Comparison of ENCODE assay signal across 9 mouse cellular contexts in the genomic region with DNA sequence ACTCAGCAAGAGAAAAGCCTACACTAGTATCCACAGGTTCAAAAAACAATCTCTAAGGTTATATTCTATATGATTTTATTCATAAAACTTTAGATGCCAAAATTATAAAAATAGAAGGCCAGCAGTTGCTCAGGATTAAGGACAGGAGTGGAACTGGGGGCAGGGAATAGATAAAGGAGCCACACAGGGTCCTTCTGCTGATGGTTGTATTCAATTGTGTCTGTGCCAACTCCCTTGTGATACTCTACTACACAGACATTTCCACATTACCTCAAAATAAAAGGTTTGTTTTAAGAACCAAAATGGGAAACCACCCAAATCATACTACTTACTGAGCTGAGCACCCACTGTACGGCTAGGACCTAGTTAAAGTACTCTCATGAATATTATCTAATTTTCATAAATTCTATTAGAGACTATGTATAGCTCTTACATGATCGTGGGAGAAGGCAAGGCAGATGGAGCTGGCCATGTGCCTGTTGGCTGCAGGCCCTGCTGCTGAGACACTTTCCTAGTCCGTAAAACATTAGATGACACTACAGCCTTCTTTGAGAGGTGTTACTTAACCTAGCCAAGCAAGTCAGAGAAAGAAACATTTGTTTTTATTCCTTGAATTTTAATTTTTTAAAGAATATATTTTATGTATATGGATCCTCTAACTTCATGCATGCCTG. TPM values are rescaled to one million over a fixed set of nuclear protein-coding genes. Genes with fewer than 3 reads are reported as not detected.
DNase-seq lines count a peak whose midpoint lies in the region; ATAC-seq lines count a peak whose summit lies in the region.
"Had no signal": no experiment of that assay in that cellular context is flagged by ENCODE, and none has a peak within 500 bp of the region (broad histone marks: within the 10 kb centered on the region; RNA-seq: fewer than 3 reads in every experiment).

No protein-coding gene starts in this region.

- H3K9me3 ChIP-seq in forebrain, embryonic 13.5 days (replicated peaks), result no peaks in the 10 kb centered on the region
- H3K9me3 ChIP-seq in forebrain, embryonic 12.5 days, result no peaks in the 10 kb centered on the region

- H3K4me2 ChIP-seq in forebrain, embryonic 13.5 days, result no peak overlapping the region
- H3K4me2 ChIP-seq in forebrain, embryonic 12.5 days, result no peak overlapping the region

- no peaks in the 10 kb centered on the region for H3K4me1 ChIP-seq in forebrain, embryonic 13.5 days
- H3K4me1 ChIP-seq in forebrain, embryonic 12.5 days, result no peaks in the 10 kb centered on the region

- no peaks in the 10 kb centered on the region for H3K36me3 ChIP-seq in forebrain, embryonic 13.5 days (ENCODE audit: poor library complexity, severe bottlenecking)
- H3K36me3 ChIP-seq in forebrain, embryonic 12.5 days (replicated peaks), result no peaks in the 10 kb centered on the region

- H3K4me3 ChIP-seq in forebrain, embryonic 13.5 days, result no peak overlapping the region
- H3K4me3 ChIP-seq in forebrain, embryonic 12.5 days (replicated peaks), result no peak overlapping the region

- DNase-seq in cerebellum, adult 18-20 months, result peak; percentile 88 to 91
- DNase-seq in gastrocnemius, postnatal 14 days, result peak; percentile 45
- peak; percentile 46 to 49 for DNase-seq in left cerebral cortex, postnatal 10 days (ENCODE audit: extremely low spot score in 1 of 2, low spot score in 2 of 2)
- DNase-seq in embryo, embryonic 10 days (ENCODE audit: low spot score), result no peak
- DNase-seq in retina, postnatal 1 day, result no peak
- DNase-seq: kidney, postnatal 25 days had no signal

- ATAC-seq in forebrain, embryonic 13.5 days, result peak; percentile 66; the same call in 1 of the 2 replicates
- ATAC-seq in forebrain, embryonic 12.5 days (ENCODE audit: low FRiP score), result no peak
- ATAC-seq in erythroid progenitor cell, adult 5-6 weeks (replicated peaks; ENCODE audit: low FRiP score, poor library complexity, severe bottlenecking), result no peak

- H3K27ac ChIP-seq in forebrain, embryonic 13.5 days, result no peak overlapping the region
- no peak overlapping the region for H3K27ac ChIP-seq in forebrain, embryonic 12.5 days

- no peak overlapping the region for H3K9ac ChIP-seq in forebrain, embryonic 13.5 days
- H3K9ac ChIP-seq in forebrain, embryonic 12.5 days, result no peak overlapping the region

- no peaks in the 10 kb centered on the region for H3K27me3 ChIP-seq in forebrain, embryonic 13.5 days
- no peaks in the 10 kb centered on the region for H3K27me3 ChIP-seq in forebrain, embryonic 12.5 days

- intact Hi-C loops in gastrocnemius, postnatal 14 days (cut with DNase I; ENCODE audit: low total_unique reads), result no loop called here
- intact Hi-C loops in left cerebral cortex, postnatal 10 days (cut with DNase I), result no loop called here

- WGBS in forebrain, embryonic 13.5 days, result 83% methylated on average over 3 of the region's 3 CpGs
- WGBS in forebrain, embryonic 12.5 days, result 92% methylated on average over 3 of the region's 3 CpGs

RNA-seq across cellular contexts. Expression of a gene that starts 37.5 kb away (rescaled TPM):
- polyA plus RNA-seq in forebrain, embryonic 13.5 days (2015; fragmentation: Nextera tagmentation; extraction: Ambion mirVana), result 0.09 and 0.12 TPM in 2 replicates
- polyA plus RNA-seq in forebrain, embryonic 12.5 days (2016; fragmentation: Nextera tagmentation; extraction: Ambion mirVana), result 0.13 and 0.15 TPM in 2 replicates
- not detected for total RNA-seq in gastrocnemius, postnatal 14 days (2021)
- total RNA-seq in left cerebral cortex, postnatal 10 days (2021), result under 1 TPM; 0.24 to 0.28 TPM
- total RNA-seq in erythroid progenitor cell, adult 5-6 weeks (2015; ENCODE audit: low replicate concordance), result 1.1 TPM in 1 of 2 replicates, not detected in the other
- total RNA-seq in erythroid progenitor cell, adult 5-6 weeks (2017; ENCODE audit: low replicate concordance), result not detected in 2 replicates

RNA-seq across cellular contexts. Expression of a gene that starts 58.7 kb away (rescaled TPM):
- polyA plus RNA-seq in forebrain, embryonic 13.5 days (2015; fragmentation: Nextera tagmentation; extraction: Ambion mirVana), result 9.3 and 10.0 TPM in 2 replicates
- polyA plus RNA-seq in forebrain, embryonic 12.5 days (2016; fragmentation: Nextera tagmentation; extraction: Ambion mirVana), result 8.3 and 9.3 TPM in 2 replicates
- total RNA-seq in gastrocnemius, postnatal 14 days (2021), result 1 to 10 TPM; 4.2 to 4.5 TPM
- 10 to 100 TPM; 46.4 to 46.6 TPM for total RNA-seq in left cerebral cortex, postnatal 10 days (2021)
- total RNA-seq in erythroid progenitor cell, adult 5-6 weeks (2015; ENCODE audit: low replicate concordance), result 46.5 and 52.4 TPM in 2 replicates
- 51.3 and 72.5 TPM in 2 replicates for total RNA-seq in erythroid progenitor cell, adult 5-6 weeks (2017; ENCODE audit: low replicate concordance)

Comparison
In these comparisons a context has a peak if more than half of its experiments do, and no peak if none do; other contexts are left out.
1. DNase-seq: peak in cerebellum, adult 18-20 months (2 of 2), gastrocnemius, postnatal 14 days (single experiment) and left cerebral cortex, postnatal 10 days (2 of 2); none in embryo, embryonic 10 days (single experiment) and retina, postnatal 1 day (single experiment).
2. RNA of a gene that starts 58.7 kb away (total RNA-seq): 46.5 to 72.5 TPM in erythroid progenitor cell, adult 5-6 weeks and 46.4 to 46.6 TPM in left cerebral cortex, postnatal 10 days; 4.2 to 4.5 TPM in gastrocnemius, postnatal 14 days; every median in the first group is over 4 times any median in the second.